Mouse (Mus musculus) subcutaneous adipose tissue, adult 2 months (tissue): ENCODE data around the gene Tor1aip2. TPM values are rescaled to one million over a fixed set of nuclear protein-coding genes. Genes with fewer than 3 reads are reported as not detected.

ENCODE experiments used
- polyA plus RNA-seq: library from polyadenylated mRNA; depleted of rRNA; stranded (reverse); fragments of >200 nt; gene quantifications from 2 replicates; pipeline ENCODE4 v1.2.3, GENCODE M21; 2012; ENCODE audit warnings: low replicate concordance; rRNA removed

The Tor1aip2 gene
- 97.1 and 125 TPM in 2 replicates for polyA plus RNA-seq

DNA sequence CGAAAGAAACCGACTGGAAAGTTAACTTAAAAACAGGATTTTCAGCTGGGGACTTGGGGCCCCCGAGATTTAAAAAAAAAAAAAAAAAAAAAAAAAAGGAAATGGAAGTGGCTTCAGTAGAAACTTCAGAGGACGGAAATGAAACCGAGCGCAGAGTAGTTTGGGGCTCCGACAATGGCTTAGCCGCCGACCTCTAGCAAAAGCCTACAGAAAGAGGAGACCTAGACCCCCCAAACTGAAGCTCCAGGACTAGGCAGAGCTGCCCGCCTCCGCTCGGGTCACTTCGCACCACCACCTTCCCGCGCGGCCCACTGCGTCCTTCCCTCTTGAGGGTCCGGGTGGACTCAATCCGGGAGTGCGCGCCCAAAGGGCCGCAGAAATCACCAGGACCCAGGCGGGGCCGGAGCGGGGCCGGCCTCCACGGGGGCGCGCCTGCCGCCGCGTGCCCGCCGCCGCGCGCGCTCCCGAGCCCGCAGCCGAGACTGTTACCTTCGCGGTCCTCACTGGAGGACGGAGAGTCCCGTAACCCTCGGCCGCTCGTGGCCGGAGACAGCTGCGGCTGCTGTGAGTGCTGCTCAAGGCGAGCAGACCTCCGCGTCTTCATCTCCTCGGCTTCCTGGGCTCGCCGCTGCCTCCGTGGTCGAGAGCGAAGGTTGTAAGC is at the start of gene Tor1aip2:
Gene Tor1aip2 (plus strand): TSS at position 135 of the 661 bp plus-strand sequence.

GRCm38 (mm10) chr1:156035930-156036737 is 931 bp downstream of the Tor1aip2 start, which contains the start of gene Tor1aip1:
Tor1aip1 (minus strand) TSS chr1:156036480.

Other genes with a start within 250 kb of the Tor1aip2 start
- 125 and 174 TPM in 2 replicates for gene Qsox1, start 222.5 kb upstream of the Tor1aip2 start, polyA plus RNA-seq
- gene Cep350, start 62.1 kb upstream of the Tor1aip2 start, polyA plus RNA-seq, result 5.7 and 7.7 TPM in 2 replicates
- gene Tor1aip1, start 1.1 kb downstream of the Tor1aip2 start, polyA plus RNA-seq, result 34.5 and 41.6 TPM in 2 replicates
- gene Fam163a, start 169.6 kb downstream of the Tor1aip2 start, polyA plus RNA-seq, result 0.13 TPM in 1 of 2 replicates, not detected in the other